Mouse (Mus musculus) MEL (cell line): ENCODE measurements around the gene Sh3tc1. TPM values are rescaled to one million over a fixed set of nuclear protein-coding genes. Genes with fewer than 3 reads are reported as not detected.

Experiments
- DNase-seq: peaks from one replicate; pipeline ENCODE4 v3.0.0; 2011; ENCODE audit warnings: low read depth, low spot score
- H3K27ac ChIP-seq: 2 replicates; pipeline ENCODE4 v1.5.1; 2012; ENCODE audit warnings: low read depth, mild to moderate bottlenecking, control low read depth, low read length, moderate library complexity; ENCODE audit not compliant: control insufficient read depth
- H3K27me3 ChIP-seq, 2 experiments: fragments of 150-350 bp in 1 of 2; sonication (generic) in 1 of 2; 2 replicates each; pipeline ENCODE4 v1.6.1; 2012; ENCODE audit warnings: low read length in 2 of 2, mild to moderate bottlenecking in 2 of 2, improper control_type of control experiment in 1 of 2, moderate library complexity in 1 of 2; ENCODE audit not compliant: insufficient read depth in 2 of 2, control insufficient read depth in 1 of 2
- H3K36me3 ChIP-seq, 2 experiments: 2 replicates each; pipeline ENCODE4 v1.6.1; 2012 to 2014; ENCODE audit warnings: low read length in 2 of 2, improper control_type of control experiment in 1 of 2, inconsistent platforms in 1 of 2, mild to moderate bottlenecking in 1 of 2; ENCODE audit not compliant: insufficient read depth in 2 of 2, control insufficient read depth in 1 of 2
- H3K4me1 ChIP-seq, 2 experiments: fragments of 150-350 bp in 1 of 2; sonication (generic) in 1 of 2; 2 replicates each; pipeline ENCODE4 v1.6.1; 2012; ENCODE audit warnings: low read length in 2 of 2, improper control_type of control experiment in 1 of 2, mild to moderate bottlenecking in 1 of 2; ENCODE audit not compliant: insufficient read depth in 2 of 2, control insufficient read depth in 1 of 2
- H3K4me3 ChIP-seq, 2 experiments: fragments of 150-350 bp in 1 of 2; sonication (generic) in 1 of 2; 2 replicates each; pipeline ENCODE4 v1.5.1; 2012; ENCODE audit warnings: low read depth in 2 of 2, low read length in 2 of 2, mild to moderate bottlenecking in 2 of 2, moderate library complexity in 2 of 2, control low read depth in 1 of 2, improper control_type of control experiment in 1 of 2; ENCODE audit not compliant: control insufficient read depth in 1 of 2, insufficient read depth in 1 of 2
- H3K79me2 ChIP-seq: 2 replicates; pipeline ENCODE4 v1.6.1; 2012; ENCODE audit warnings: mild to moderate bottlenecking, low read length, moderate library complexity; ENCODE audit not compliant: control insufficient read depth, poor library complexity, insufficient read depth
- H3K9ac ChIP-seq: 2 replicates; pipeline ENCODE4 v1.6.1; 2012; ENCODE audit warnings: low read depth, mild to moderate bottlenecking, control low read depth, low read length, moderate library complexity; ENCODE audit not compliant: control insufficient read depth, poor library complexity, severe bottlenecking
- H3K9me3 ChIP-seq: fragments of 150-350 bp; sonication (generic); replicated peaks from 2 replicates; pipeline ENCODE4 v1.6.1; 2012; ENCODE audit warnings: mild to moderate bottlenecking, low read length, improper control_type of control experiment, moderate library complexity; ENCODE audit not compliant: insufficient read depth
- BHLHE40 ChIP-seq: IDR thresholded peaks from 2 replicates; pipeline ENCODE4 v1.6.1; 2012; ENCODE audit warnings: low read depth, mild to moderate bottlenecking, inconsistent platforms, low read length, improper control_type of control experiment, borderline replicate concordance
- CHD2 ChIP-seq: IDR thresholded peaks from 2 replicates; pipeline ENCODE4 v1.6.1; 2011; ENCODE audit warnings: low read length, improper control_type of control experiment
- CTCF ChIP-seq, 3 experiments: IDR thresholded peaks in 2 of 3; conservative IDR thresholded peaks in 1 of 3; 2 replicates each; pipeline ENCODE4 v1.5.1; 2011 to 2012; ENCODE audit warnings: low read length in 3 of 3, low read depth in 2 of 3, mild to moderate bottlenecking in 2 of 3, improper control_type of control experiment in 1 of 3, inconsistent platforms in 1 of 3, mixed read lengths in 1 of 3, moderate library complexity in 1 of 3; ENCODE audit not compliant: control insufficient read depth in 1 of 3, insufficient read depth in 1 of 3, poor library complexity in 1 of 3, severe bottlenecking in 1 of 3
- ELF1 ChIP-seq: IDR thresholded peaks from 2 replicates; pipeline ENCODE4 v1.6.1; 2014; ENCODE audit warnings: low read depth, mild to moderate bottlenecking, inconsistent platforms, low read length, improper control_type of control experiment, moderate library complexity
- EP300 ChIP-seq, 2 experiments: IDR thresholded peaks; 2 replicates each; pipeline ENCODE4 v1.6.1; 2011; ENCODE audit warnings: improper control_type of control experiment in 2 of 2, low read length in 2 of 2, low read depth in 1 of 2, mild to moderate bottlenecking in 1 of 2
- GABPA ChIP-seq: IDR thresholded peaks from 2 replicates; pipeline ENCODE4 v1.6.1; 2012; ENCODE audit warnings: low read depth, mild to moderate bottlenecking, inconsistent platforms, low read length, improper control_type of control experiment, moderate library complexity
- GATA1 ChIP-seq: IDR thresholded peaks from 2 replicates; pipeline ENCODE4 v1.6.1; 2011; ENCODE audit warnings: low read depth, low read length, improper control_type of control experiment
- KAT2A ChIP-seq: conservative IDR thresholded peaks from 2 replicates; pipeline ENCODE4 v1.6.1; 2012; ENCODE audit warnings: low read depth, low read length, improper control_type of control experiment, inconsistent platforms
- MAZ ChIP-seq: IDR thresholded peaks from 2 replicates; pipeline ENCODE4 v1.6.1; 2012; ENCODE audit warnings: low read depth, mild to moderate bottlenecking, inconsistent platforms, low read length, improper control_type of control experiment
- MEF2A ChIP-seq: IDR thresholded peaks from 2 replicates; pipeline ENCODE4 v1.6.1; 2014; ENCODE audit warnings: low read depth, mild to moderate bottlenecking, inconsistent platforms, low read length, improper control_type of control experiment; ENCODE audit not compliant: poor library complexity, insufficient replicate concordance, severe bottlenecking; ENCODE audit errors: extremely low read depth
- MYB ChIP-seq: IDR thresholded peaks from 2 replicates; pipeline ENCODE4 v1.6.1; 2011; ENCODE audit warnings: mild to moderate bottlenecking, low read depth, low read length, improper control_type of control experiment
- MYC ChIP-seq: IDR thresholded peaks from 2 replicates; pipeline ENCODE4 v1.6.1; 2011; ENCODE audit warnings: low read depth, mild to moderate bottlenecking, low read length, improper control_type of control experiment, moderate library complexity
- NELFE ChIP-seq: IDR thresholded peaks from 2 replicates; pipeline ENCODE4 v1.6.1; 2011; ENCODE audit warnings: low read depth, low read length, improper control_type of control experiment
- NRF1 ChIP-seq: IDR thresholded peaks from 2 replicates; pipeline ENCODE4 v1.6.1; 2014; ENCODE audit warnings: low read depth, mild to moderate bottlenecking, inconsistent platforms, low read length, improper control_type of control experiment, moderate library complexity; ENCODE audit not compliant: poor library complexity, insufficient read depth, severe bottlenecking
- POLR2A ChIP-seq, 2 experiments: IDR thresholded peaks; 2 replicates each; pipeline ENCODE4 v1.6.1; 2011 to 2012; ENCODE audit warnings: low read length in 2 of 2, mild to moderate bottlenecking in 2 of 2, control low read depth in 1 of 2, improper control_type of control experiment in 1 of 2, low read depth in 1 of 2, moderate library complexity in 1 of 2; ENCODE audit not compliant: control insufficient read depth in 1 of 2, insufficient read depth in 1 of 2, poor library complexity in 1 of 2
- POLR2AphosphoS2 ChIP-seq: IDR thresholded peaks from 2 replicates; pipeline ENCODE4 v1.6.1; 2011; ENCODE audit warnings: low read length, improper control_type of control experiment
- POLR2AphosphoS5 ChIP-seq: IDR thresholded peaks from 2 replicates; pipeline ENCODE4 v1.6.1; 2012; ENCODE audit warnings: low read depth, borderline replicate concordance, mild to moderate bottlenecking, inconsistent platforms, low read length, moderate library complexity, mixed read lengths
- RAD21 ChIP-seq: IDR thresholded peaks from 2 replicates; pipeline ENCODE4 v1.6.1; 2011; ENCODE audit warnings: mild to moderate bottlenecking, low read depth, low read length, improper control_type of control experiment
- RCOR1 ChIP-seq: IDR thresholded peaks from 2 replicates; pipeline ENCODE4 v1.6.1; 2012; ENCODE audit warnings: low read depth, mild to moderate bottlenecking, inconsistent platforms, low read length, improper control_type of control experiment
- SIN3A ChIP-seq: IDR thresholded peaks from 2 replicates; pipeline ENCODE4 v1.6.1; 2012; ENCODE audit warnings: low read length, improper control_type of control experiment, inconsistent platforms
- SMC3 ChIP-seq: IDR thresholded peaks from 2 replicates; pipeline ENCODE4 v1.6.1; 2011; ENCODE audit warnings: low read depth, low read length, improper control_type of control experiment
- TAL1 ChIP-seq: IDR thresholded peaks from 2 replicates; pipeline ENCODE4 v1.6.1; 2012; ENCODE audit warnings: mild to moderate bottlenecking, inconsistent platforms, low read length, moderate library complexity, mixed read lengths
- UBTF ChIP-seq: IDR thresholded peaks from 2 replicates; pipeline ENCODE4 v1.6.1; 2012; ENCODE audit warnings: low read depth, mild to moderate bottlenecking, inconsistent platforms, low read length, improper control_type of control experiment, moderate library complexity, borderline replicate concordance; ENCODE audit not compliant: insufficient read depth
- USF1 ChIP-seq: IDR thresholded peaks from 2 replicates; pipeline ENCODE4 v1.6.1; 2014; ENCODE audit warnings: low read depth, mild to moderate bottlenecking, inconsistent platforms, low read length, improper control_type of control experiment, moderate library complexity
- USF2 ChIP-seq, 2 experiments: IDR thresholded peaks; 2 replicates each; pipeline ENCODE4 v1.6.1; 2011 to 2012; ENCODE audit warnings: improper control_type of control experiment in 2 of 2, low read length in 2 of 2, borderline replicate concordance in 1 of 2, inconsistent platforms in 1 of 2, low read depth in 1 of 2, mild to moderate bottlenecking in 1 of 2; ENCODE audit not compliant: insufficient read depth in 1 of 2
- ZC3H11A ChIP-seq: IDR thresholded peaks from 2 replicates; pipeline ENCODE4 v1.6.1; 2012; ENCODE audit warnings: low read depth, mild to moderate bottlenecking, inconsistent platforms, low read length, improper control_type of control experiment
- ZMIZ1 ChIP-seq: IDR thresholded peaks from 2 replicates; pipeline ENCODE4 v1.6.1; 2012; ENCODE audit warnings: low read depth, mild to moderate bottlenecking, inconsistent platforms, low read length, improper control_type of control experiment, moderate library complexity
- ZNF384 ChIP-seq: IDR thresholded peaks from 2 replicates; pipeline ENCODE4 v1.6.1; 2012; ENCODE audit warnings: low read depth, mild to moderate bottlenecking, inconsistent platforms, low read length, improper control_type of control experiment
- polyA plus RNA-seq, 2 experiments: library from polyadenylated mRNA; stranded (reverse) in 1 of 2; unstranded in 1 of 2; fragments of >175 nt in 1 of 2; fragments of >200 nt in 1 of 2; gene quantifications; 2 replicates each; pipeline versions ENCODE4 v1.2.1 to v1.2.4; 2012; ENCODE audit warnings: low replicate concordance in 2 of 2, low read depth in 1 of 2; ENCODE audit not compliant: insufficient read length in 2 of 2, insufficient read depth in 1 of 2, missing spikeins in 1 of 2
- total RNA-seq: library from RNA; depleted of rRNA; stranded (reverse); fragments of 300-350 nt; gene quantifications from 2 replicates; pipeline ENCODE4 v1.2.3, GENCODE M21; 2012

The Sh3tc1 gene
- total and polyA plus RNA-seq, 3 experiments: not detected

DNA sequence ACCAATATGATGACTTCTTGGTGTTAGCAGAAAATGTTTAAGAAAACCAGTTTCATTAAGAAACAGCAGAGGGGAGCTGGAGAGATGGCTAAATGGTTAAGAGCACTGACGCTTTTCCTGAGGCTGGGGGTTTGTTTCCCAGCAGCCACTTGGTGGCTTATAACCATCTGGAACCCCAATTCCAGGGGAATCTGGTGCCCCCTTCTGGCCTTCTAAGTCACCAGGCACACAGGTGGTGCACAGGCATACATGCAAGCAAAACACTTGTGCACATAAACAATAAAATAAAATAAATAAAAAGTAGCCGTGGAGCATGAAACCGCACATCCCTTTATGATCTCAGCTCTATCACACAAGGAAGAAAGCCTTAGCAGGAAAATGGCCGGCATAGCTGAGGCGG is 21.5 kb upstream of the Sh3tc1 start:
- Histone ChIP-seq H3K27me3 (no peaks in the 10 kb centered on the region), H3K9ac (no peak overlapping the region), H3K27ac (no peak overlapping the region), H3K4me3 (no peak overlapping the region), H3K79me2 (no peaks in the 10 kb centered on the region), H3K9me3 (no peaks in the 10 kb centered on the region), H3K36me3 (no peaks in the 10 kb centered on the region), H3K4me1 (no peaks in the 10 kb centered on the region)
- TF ChIP-seq CHD2 (no peak), TAL1 (no peak), NRF1 (no peak), ZMIZ1 (no peak), RCOR1 (no peak), RAD21 (no peak), NELFE (no peak), USF2 (IDR thresholded peaks at IDR 0.05; ENCODE audit: borderline replicate concordance in 1 of 2, insufficient read depth in 1 of 2, low read depth in 1 of 2, low read length in 2 of 2) (no peak), GABPA (no peak), MEF2A (no peak), KAT2A (no peak), POLR2A (IDR thresholded peaks at IDR 0.05; ENCODE audit: control insufficient read depth in 1 of 2, insufficient read depth in 1 of 2, low read depth in 1 of 2, low read length in 2 of 2, poor library complexity in 1 of 2) (no peak), BHLHE40 (no peak), MYB (no peak), MAZ (no peak), SIN3A (no peak), GATA1 (no peak), UBTF (no peak)
- no peak for DNase-seq

- Histone ChIP-seq H3K4me1 (no peaks in the 10 kb centered on the region), H3K9me3 (no peaks in the 10 kb centered on the region), H3K27me3 (no peaks in the 10 kb centered on the region), H3K4me3 (no peak overlapping the region), H3K79me2 (no peaks in the 10 kb centered on the region), H3K27ac (no peak overlapping the region), H3K9ac (no peak overlapping the region), H3K36me3 (no peaks in the 10 kb centered on the region)
- no peak for DNase-seq
- TF ChIP-seq RAD21: no peak
- no peak for TF ChIP-seq KAT2A
- TF ChIP-seq GABPA: no peak
- no peak for TF ChIP-seq EP300 (IDR thresholded peaks at IDR 0.05; ENCODE audit: low read depth in 1 of 2, low read length in 2 of 2)
- no peak for TF ChIP-seq ZNF384
- no peak for TF ChIP-seq NELFE
- TF ChIP-seq CTCF (IDR thresholded peaks at IDR 0.05 in 2 of 3, conservative IDR thresholded peaks at IDR 0.05 in 1 of 3; ENCODE audit: control insufficient read depth in 1 of 3, insufficient read depth in 1 of 3, low read depth in 2 of 3, low read length in 3 of 3, poor library complexity in 1 of 3, severe bottlenecking in 1 of 3): no peak
- no peak for TF ChIP-seq MEF2A
- TF ChIP-seq POLR2AphosphoS2: no peak
- no peak for TF ChIP-seq MYB
- TF ChIP-seq POLR2A (IDR thresholded peaks at IDR 0.05; ENCODE audit: control insufficient read depth in 1 of 2, insufficient read depth in 1 of 2, low read depth in 1 of 2, low read length in 2 of 2, poor library complexity in 1 of 2): no peak
- TF ChIP-seq ZC3H11A: no peak
- no peak for TF ChIP-seq USF2 (IDR thresholded peaks at IDR 0.05; ENCODE audit: borderline replicate concordance in 1 of 2, insufficient read depth in 1 of 2, low read depth in 1 of 2, low read length in 2 of 2)
- no peak for TF ChIP-seq CHD2
- TF ChIP-seq SMC3: no peak
- TF ChIP-seq ELF1: no peak
- no peak for TF ChIP-seq USF1
- no peak for TF ChIP-seq MYC
- no peak for TF ChIP-seq POLR2AphosphoS5
Measured at GRCm38 (mm10) chr5:35758081-35759053, 18.6 kb upstream of the Sh3tc1 start.
